Mouse (Mus musculus) embryonic stem cell, embryonic (primary cell): ENCODE data around the gene Hnrnpu.

Experiments
- CTCF ChIA-PET, 4 experiments: fragments of 300-600 bp in 2 of 4; fragments of 350-600 bp in 2 of 4; sonication (Branson Sonifier 250); formaldehyde crosslinking; loops; one replicate each; lab custom pipeline; 2022; ENCODE audit warnings: inconsistent platforms in 2 of 4; lab: Charles Lee
- POLR2A ChIA-PET, 4 experiments: fragments of 300-600 bp in 2 of 4; fragments of 350-600 bp in 2 of 4; sonication (Branson Sonifier 250); formaldehyde crosslinking; loops; one replicate each; lab custom pipeline; 2022; ENCODE audit warnings: antibody characterized with exemption in 4 of 4, inconsistent platforms in 1 of 4; lab: Charles Lee

Gene Hnrnpu

GRCm38 (mm10) chr1:178337551-178338317, at the start of gene Hnrnpu:
Gene Hnrnpu (minus strand): TSS chr1:178337797.
- ChIA-PET POLR2A (interaction anchor here (0.6 to 28.6 kb wide), 45 partner anchors 10 to 350 kb away, joined by 3 to 1059 read pairs (median 7); partner anchors contain the start of genes Cox20 (in 3 of the 4) and Efcab2 (in 1 of the 4)), CTCF (interaction anchor here in 1 of 4 experiments (0.5 kb wide), 1 partner anchor 47 kb away, joined by 3 read pairs; no protein-coding TSS in a partner anchor)

DNA sequence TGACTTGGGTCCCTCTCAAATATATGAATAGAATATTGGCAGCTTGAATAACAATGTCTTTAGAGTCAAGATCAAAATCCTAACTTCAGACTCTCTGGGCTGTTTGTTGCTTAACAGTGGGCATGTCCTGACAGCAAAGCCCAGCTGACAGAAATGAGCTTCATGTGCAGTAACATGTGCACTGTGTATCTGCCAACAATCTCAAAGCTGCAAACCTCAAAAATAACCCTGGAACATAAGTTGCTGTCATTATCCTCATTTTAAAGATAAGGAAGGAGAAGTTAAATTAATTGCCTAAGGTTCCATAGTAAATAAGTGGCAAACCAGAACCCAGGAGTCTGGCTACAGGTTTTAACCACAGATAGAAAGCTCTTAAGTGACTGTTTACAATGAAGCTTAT, 44.6 kb upstream of the Hnrnpu start:
- ChIA-PET POLR2A (interaction anchor here in 1 of 4 experiments (0.7 to 1.3 kb wide), 4 partner anchors 8 to 49 kb away, joined by 3 read pairs; no protein-coding TSS in a partner anchor), CTCF (no interaction called here)

DNA sequence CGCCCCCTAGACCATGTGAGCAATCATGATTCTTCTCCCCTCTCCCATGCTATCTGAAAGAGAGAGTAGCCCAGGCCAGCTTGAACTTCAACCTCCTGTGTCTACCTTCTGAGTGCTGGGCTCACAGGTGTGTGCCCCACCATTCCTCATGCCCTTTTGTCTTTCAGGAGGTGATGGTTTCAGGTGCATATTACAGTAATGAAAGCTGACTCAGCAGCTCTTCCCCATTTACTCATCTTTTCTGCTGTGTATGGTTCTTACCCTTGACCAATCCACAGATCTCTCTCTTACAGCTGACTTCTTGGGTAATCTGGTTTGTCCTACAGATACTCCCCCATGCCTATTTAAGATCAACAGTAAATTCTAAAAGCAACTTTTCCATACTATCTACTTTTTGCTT, 41.6 kb upstream of the Hnrnpu start:
- CTCF ChIA-PET: no interaction called here
- POLR2A ChIA-PET: interaction anchor here in 2 of 4 experiments (0.7 to 1.1 kb wide), 3 partner anchors 10 to 518 kb away, joined by 3 to 4 read pairs (median 3); no protein-coding TSS in a partner anchor

GRCm38 (mm10) chr1:178378115-178378514, 40.5 kb upstream of the Hnrnpu start:
- CTCF ChIA-PET: interaction anchor here in 1 of 4 experiments (1.6 kb wide), 1 partner anchor 72 kb away, joined by 4 read pairs; no protein-coding TSS in a partner anchor
- POLR2A ChIA-PET: interaction anchor here in 1 of 4 experiments (1.4 kb wide), 1 partner anchor 27 kb away, joined by 4 read pairs; the partner anchor contains the start of gene Efcab2

- POLR2A ChIA-PET: interaction anchor here in 1 of 4 experiments (1.4 kb wide), 1 partner anchor 29 kb away, joined by 4 read pairs; the partner anchor contains the start of gene Efcab2
- CTCF ChIA-PET: interaction anchor here in 1 of 4 experiments (1.6 kb wide), 1 partner anchor 73 kb away, joined by 4 read pairs; no protein-coding TSS in a partner anchor
Observed at GRCm38 (mm10) chr1:178376907-178377306, 39.3 kb upstream of the Hnrnpu start.

GRCm38 (mm10) chr1:178376061-178376460, 38.5 kb upstream of the Hnrnpu start:
- CTCF ChIA-PET: no interaction called here
- POLR2A ChIA-PET: no interaction called here

- POLR2A ChIA-PET: interaction anchor here in 1 of 4 experiments (0.7 kb wide), 1 partner anchor 56 kb away, joined by 6 read pairs; no protein-coding TSS in a partner anchor
Observed at GRCm38 (mm10) chr1:178375381-178375780, 37.8 kb upstream of the Hnrnpu start.

GRCm38 (mm10) chr1:178372681-178373080, 35.1 kb upstream of the Hnrnpu start:
- CTCF ChIA-PET: no interaction called here
- POLR2A ChIA-PET: interaction anchor here in 3 of 4 experiments (0.6 to 2.2 kb wide), 10 partner anchors 11 to 229 kb away, joined by 3 to 15 read pairs (median 4); no protein-coding TSS in a partner anchor

More at GRCm38 (mm10) chr1:178375381-178375780, 37.8 kb upstream of the Hnrnpu start:
- CTCF ChIA-PET: no interaction called here

DNA sequence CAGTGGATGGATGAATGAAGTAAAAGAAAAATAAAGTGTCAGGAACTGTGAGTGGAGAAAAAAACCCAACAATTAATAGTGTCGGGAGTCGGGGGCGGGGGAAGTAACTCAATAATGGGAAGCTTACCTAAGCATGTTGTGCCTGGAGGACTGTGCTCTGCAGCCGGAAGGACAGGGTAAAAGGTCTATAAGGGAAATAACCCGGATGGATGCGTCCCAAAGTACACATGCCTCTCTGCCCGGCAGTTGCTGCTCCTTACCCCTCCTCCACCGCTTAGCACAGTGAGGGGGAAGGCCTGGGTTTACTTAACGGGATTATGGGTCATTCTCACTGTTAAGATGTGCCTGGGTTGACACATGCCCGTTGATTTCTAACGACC, 31.7 kb upstream of the Hnrnpu start:
- POLR2A ChIA-PET: interaction anchor here in 3 of 4 experiments (0.6 to 2.1 kb wide), 20 partner anchors 9 to 55 kb away, joined by 3 to 16 read pairs (median 4); partner anchors contain the start of genes Cox20 (in 2 of the 3), Efcab2 (in 1 of the 3) and Hnrnpu (in 1 of the 3)
- CTCF ChIA-PET: interaction anchor here in 2 of 4 experiments (0.5 to 1.5 kb wide), 2 partner anchors 11 to 55 kb away, joined by 3 to 7 read pairs; no protein-coding TSS in a partner anchor

GRCm38 (mm10) chr1:178368548-178369271, 31.1 kb upstream of the Hnrnpu start:
- ChIA-PET POLR2A (interaction anchor here in 3 of 4 experiments (0.6 to 6.5 kb wide), 22 partner anchors 9 to 54 kb away, joined by 3 to 66 read pairs (median 4); partner anchors contain the start of genes Cox20 (in 2 of the 3), Efcab2 (in 1 of the 3) and Hnrnpu (in 1 of the 3)), CTCF (interaction anchor here in 2 of 4 experiments (0.5 to 1.5 kb wide), 2 partner anchors 10 to 55 kb away, joined by 3 to 7 read pairs; no protein-coding TSS in a partner anchor)

DNA sequence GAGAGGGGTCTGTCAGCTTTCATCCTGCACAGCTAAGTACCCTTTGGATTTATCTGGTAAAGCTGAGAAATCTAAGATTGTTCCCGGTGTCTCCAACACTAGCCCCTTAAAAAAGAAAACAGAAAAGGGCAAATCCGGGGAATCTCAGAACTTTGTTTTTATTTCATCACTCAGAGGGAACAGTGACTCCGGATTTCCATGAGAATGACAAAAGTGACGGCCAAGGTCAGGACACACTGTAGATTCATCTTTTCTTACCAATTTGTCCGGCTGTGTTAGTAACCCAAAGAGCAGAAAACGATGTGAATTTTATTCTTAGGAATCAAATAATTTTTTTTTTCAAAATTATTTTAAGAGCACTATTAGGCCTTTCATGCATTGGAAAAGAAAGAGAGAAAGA, 30.5 kb upstream of the Hnrnpu start:
- POLR2A ChIA-PET: interaction anchor here in 3 of 4 experiments (0.6 to 6.5 kb wide), 16 partner anchors 10 to 381 kb away, joined by 3 to 66 read pairs (median 7); partner anchors contain the start of genes Cox20 (in 2 of the 3), Efcab2 (in 2 of the 3) and Hnrnpu (in 2 of the 3)
- CTCF ChIA-PET: interaction anchor here in 1 of 4 experiments (0.6 kb wide), 1 partner anchor 79 kb away, joined by 4 read pairs; no protein-coding TSS in a partner anchor

- CTCF ChIA-PET: no interaction called here
- POLR2A ChIA-PET: interaction anchor here (0.6 to 6.5 kb wide), 17 partner anchors 9 to 382 kb away, joined by 3 to 66 read pairs (median 5); partner anchors contain the start of genes Hnrnpu (in 2 of the 4), Catspere2 (in 1 of the 4) and Cox20 (in 1 of the 4)
Observed at GRCm38 (mm10) chr1:178365171-178365570, 27.6 kb upstream of the Hnrnpu start.

DNA sequence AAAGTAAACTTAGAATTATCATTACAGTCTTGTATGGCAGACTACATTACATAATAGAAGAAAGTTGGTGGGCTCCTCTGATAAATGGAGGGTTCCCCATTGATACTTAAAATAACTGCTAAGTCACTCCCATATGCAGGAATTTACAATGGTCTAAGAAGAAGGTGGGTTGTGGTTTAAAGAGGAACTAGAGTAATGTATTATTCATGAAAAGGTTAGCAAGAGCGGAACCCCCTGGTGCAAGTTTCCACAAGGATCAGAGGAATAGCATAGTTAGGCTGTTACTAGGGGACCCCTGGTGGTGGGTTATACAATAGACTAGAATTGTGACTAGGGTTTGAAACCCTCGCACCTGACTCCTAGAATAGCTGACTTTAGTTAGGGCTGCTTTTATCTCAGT, 23.1 kb upstream of the Hnrnpu start:
- POLR2A ChIA-PET: interaction anchor here (0.6 to 7.9 kb wide), 25 partner anchors 9 to 135 kb away, joined by 3 to 116 read pairs (median 5); partner anchors contain the start of genes Hnrnpu (in 3 of the 4) and Efcab2 (in 1 of the 4)

DNA sequence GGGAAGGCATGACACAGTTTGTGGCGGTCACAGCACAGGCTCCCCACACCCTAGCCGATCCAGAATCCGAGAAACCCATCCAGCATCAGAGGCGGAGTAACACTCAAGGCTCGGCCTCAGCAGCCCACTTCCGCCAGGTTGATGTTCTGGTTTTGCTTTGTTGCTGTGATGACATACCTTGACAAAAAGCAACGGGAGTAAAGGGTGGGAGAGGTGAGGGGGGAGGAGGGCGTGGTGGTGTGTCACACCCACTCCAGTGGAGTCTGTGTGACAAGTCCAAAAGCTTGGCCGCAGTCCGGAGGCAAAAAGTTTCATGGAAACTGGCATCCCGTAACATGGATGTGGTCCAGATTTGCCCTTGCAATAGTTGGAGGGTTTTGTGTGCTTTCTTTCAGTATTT, 22.7 kb upstream of the Hnrnpu start:
- ChIA-PET CTCF (no interaction called here), POLR2A (interaction anchor here (0.7 to 7.9 kb wide), 23 partner anchors 9 to 51 kb away, joined by 3 to 116 read pairs (median 5); partner anchors contain the start of genes Hnrnpu (in 3 of the 4) and Efcab2 (in 1 of the 4))

More for the DNA sequence above, 23.1 kb upstream of the Hnrnpu start:
- CTCF ChIA-PET: no interaction called here

- POLR2A ChIA-PET: interaction anchor here (0.6 to 7.9 kb wide), 37 partner anchors 9 to 371 kb away, joined by 3 to 116 read pairs (median 4); partner anchors contain the start of genes Hnrnpu (in 4 of the 4) and Cox20 (in 1 of the 4)
Observed at GRCm38 (mm10) chr1:178357776-178358710, 20.4 kb upstream of the Hnrnpu start.

DNA sequence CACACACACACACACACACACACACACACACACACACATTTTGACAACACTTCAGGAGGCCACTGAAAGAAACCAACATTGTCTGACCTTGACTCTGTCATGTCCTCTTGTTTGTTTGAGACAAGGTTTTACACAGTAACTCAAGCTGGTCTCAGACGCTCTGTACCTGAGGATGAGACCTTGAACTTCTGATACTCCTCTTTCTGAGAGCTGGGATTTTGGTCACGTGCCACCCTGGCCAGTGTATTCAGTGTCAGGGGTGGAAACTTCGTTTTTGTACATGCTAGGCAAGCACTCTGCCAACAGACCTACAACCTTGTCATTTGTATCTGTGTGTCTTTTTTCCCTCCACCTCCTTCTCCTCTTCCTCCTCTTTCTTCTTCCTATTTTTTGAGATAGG, 17.0 kb upstream of the Hnrnpu start:
- POLR2A ChIA-PET: interaction anchor here in 2 of 4 experiments (1.1 to 5.6 kb wide), 4 partner anchors 13 to 40 kb away, joined by 3 to 20 read pairs (median 9); partner anchors contain the start of gene Hnrnpu (in 1 of the 2)
- CTCF ChIA-PET: no interaction called here

More at GRCm38 (mm10) chr1:178357776-178358710, 20.4 kb upstream of the Hnrnpu start:
- CTCF ChIA-PET: interaction anchor here in 2 of 4 experiments (0.6 to 1.0 kb wide), 2 partner anchors 8 to 11 kb away, joined by 3 read pairs; no protein-coding TSS in a partner anchor
